Mouse (Mus musculus) neutrophil, adult 5-6 weeks (primary cell): ENCODE measurements around the gene Egln2. TPM values are rescaled to one million over a fixed set of nuclear protein-coding genes. Genes with fewer than 3 reads are reported as not detected.

ENCODE experiments used
- ATAC-seq: fragments of 151-379, 151-347 bp; 2 replicates; pipeline ENCODE4 v1.8.0; 2017; ENCODE audit warnings: mild to moderate bottlenecking, moderate TSS enrichment; ENCODE audit not compliant: insufficient number of reproducible peaks, poor library complexity, low FRiP score, severe bottlenecking; ENCODE audit errors: extremely low read depth
- total RNA-seq: library from RNA; stranded (forward); fragments of 200-1000 nt; gene quantifications from 2 replicates; pipeline ENCODE4 v1.2.3, GENCODE M21; 2017

Gene Egln2
- 70.5 and 73.3 TPM in 2 replicates for total RNA-seq

- peak; percentile 72 for ATAC-seq
Observed at GRCm38 (mm10) chr7:27166614-27167474, at the start of gene Egln2. Gene Egln2 (minus strand): TSS chr7:27166802.

GRCm38 (mm10) chr7:27212626-27213025, 46.0 kb upstream of the Egln2 start:
- no peak for ATAC-seq

- no peak for ATAC-seq
Observed at GRCm38 (mm10) chr7:27203730-27204449, 37.3 kb upstream of the Egln2 start.

- ATAC-seq = no peak
Observed at GRCm38 (mm10) chr7:27198779-27199178, 32.2 kb upstream of the Egln2 start.

GRCm38 (mm10) chr7:27198355-27198754, 31.8 kb upstream of the Egln2 start:
- ATAC-seq = no peak

- no peak for ATAC-seq
Observed at GRCm38 (mm10) chr7:27197634-27198033, 31.0 kb upstream of the Egln2 start.

GRCm38 (mm10) chr7:27197136-27197535, 30.5 kb upstream of the Egln2 start:
- no peak for ATAC-seq

- peak; percentile 96 for ATAC-seq
Observed at GRCm38 (mm10) chr7:27195681-27196611, 29.3 kb upstream of the Egln2 start, which contains the start of the genes BC024978 and Snrpa. Gene BC024978 (plus strand): TSS chr7:27195781. Gene Snrpa (minus strand): TSS chr7:27196271.

- no peak for ATAC-seq
Observed at GRCm38 (mm10) chr7:27193731-27194130, 27.1 kb upstream of the Egln2 start.

- ATAC-seq = no peak
Observed at GRCm38 (mm10) chr7:27192434-27192833, 25.8 kb upstream of the Egln2 start.

GRCm38 (mm10) chr7:27189271-27189931, 22.8 kb upstream of the Egln2 start:
- ATAC-seq = no peak

GRCm38 (mm10) chr7:27185986-27186385, 19.4 kb upstream of the Egln2 start:
- no peak for ATAC-seq

GRCm38 (mm10) chr7:27184964-27185363, 18.4 kb upstream of the Egln2 start:
- ATAC-seq = peak; percentile 52; the same call in 1 of the 2 replicates

- ATAC-seq = no peak
Observed at GRCm38 (mm10) chr7:27182498-27182897, 15.9 kb upstream of the Egln2 start.

GRCm38 (mm10) chr7:27180837-27181695, 14.5 kb upstream of the Egln2 start, which contains the start of the genes Gm21983 and Mia:
Gene Gm21983 (minus strand): TSS chr7:27181086.
Gene Mia (minus strand): TSS chr7:27181157.
- ATAC-seq = no peak

GRCm38 (mm10) chr7:27180036-27180435, 13.4 kb upstream of the Egln2 start:
- no peak for ATAC-seq

GRCm38 (mm10) chr7:27179217-27179918, 12.8 kb upstream of the Egln2 start:
- ATAC-seq = no peak
